Mouse (Mus musculus): ENCODE measurements around the gene Cabcoco1. TPM values are rescaled to one million over a fixed set of nuclear protein-coding genes. Genes with fewer than 3 reads are reported as not detected.

Cabcoco1 gene
- total RNA-seq, 2 experiments from 2014 or later = 5.2 to 6.7 TPM

DNA sequence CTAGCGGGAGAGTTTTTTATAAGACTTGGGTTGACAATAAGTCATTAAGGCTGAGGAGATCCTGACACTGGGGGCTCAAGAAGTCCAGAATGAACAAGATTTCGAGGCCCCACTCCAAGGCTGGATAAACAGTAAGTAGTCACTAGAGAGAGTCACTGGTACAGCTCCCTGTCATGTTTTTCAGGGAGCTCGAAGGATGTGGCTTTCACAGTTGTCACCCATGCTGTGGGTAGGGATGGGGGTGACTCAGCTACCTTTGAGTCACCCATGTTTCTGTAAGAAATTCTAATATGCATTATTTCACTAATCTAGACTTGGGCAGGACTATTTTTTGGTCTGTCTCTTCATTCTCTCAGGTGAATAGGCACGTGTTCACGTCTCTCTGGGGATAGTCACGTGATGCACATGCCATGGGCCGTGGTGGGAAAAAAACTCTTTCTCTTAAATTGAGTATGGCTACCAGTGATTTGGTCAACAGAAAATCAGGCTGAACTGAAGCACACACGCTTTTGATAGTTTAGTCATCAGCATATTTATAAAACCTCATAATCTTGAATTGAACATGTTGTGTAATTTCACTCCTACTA lies 29.2 kb downstream of the Cabcoco1 start:
- no peak for DNase-seq (ENCODE audit: low spot score in 2 of 2)

DNA sequence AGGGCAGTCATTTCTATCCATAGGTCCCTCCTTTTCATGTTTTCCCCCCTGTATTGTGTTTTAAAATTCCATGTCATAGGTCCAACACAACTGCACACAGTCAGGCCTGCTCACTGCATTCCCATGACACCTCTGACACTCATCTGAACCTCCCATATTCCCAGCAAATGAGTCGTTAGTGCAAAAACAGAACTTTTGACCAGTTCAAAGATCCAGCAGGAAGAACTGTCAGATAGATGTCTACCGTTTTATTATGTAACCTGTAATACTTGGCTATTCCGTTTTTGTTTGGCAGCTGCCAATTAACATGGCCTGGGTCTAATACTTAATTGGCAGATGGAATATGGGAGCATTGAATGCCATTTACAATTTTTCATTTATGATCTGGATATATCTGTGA lies 34.0 kb downstream of the Cabcoco1 start:
- no peak for DNase-seq (ENCODE audit: low spot score in 2 of 2)

DNA sequence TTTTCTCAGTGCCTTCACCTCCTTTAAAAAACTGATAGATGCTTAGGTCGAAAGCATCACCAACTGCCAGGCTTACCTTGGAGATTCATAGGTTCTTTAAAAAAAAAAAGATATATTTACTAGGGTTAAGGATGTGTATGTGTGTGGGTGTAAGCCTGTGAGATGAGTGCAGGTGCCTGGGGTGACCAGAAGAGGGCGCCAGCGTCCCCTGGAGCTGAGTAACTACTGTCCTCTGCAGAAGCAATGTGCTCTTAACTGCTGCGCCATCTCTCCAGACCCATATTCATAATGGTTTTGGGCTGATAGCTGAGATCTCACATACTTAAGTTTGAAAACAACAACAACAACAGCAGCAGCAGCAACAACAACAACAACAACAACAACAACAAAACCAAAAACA lies 35.5 kb downstream of the Cabcoco1 start:
- DNase-seq (ENCODE audit: low spot score in 2 of 2) = no peak

DNA sequence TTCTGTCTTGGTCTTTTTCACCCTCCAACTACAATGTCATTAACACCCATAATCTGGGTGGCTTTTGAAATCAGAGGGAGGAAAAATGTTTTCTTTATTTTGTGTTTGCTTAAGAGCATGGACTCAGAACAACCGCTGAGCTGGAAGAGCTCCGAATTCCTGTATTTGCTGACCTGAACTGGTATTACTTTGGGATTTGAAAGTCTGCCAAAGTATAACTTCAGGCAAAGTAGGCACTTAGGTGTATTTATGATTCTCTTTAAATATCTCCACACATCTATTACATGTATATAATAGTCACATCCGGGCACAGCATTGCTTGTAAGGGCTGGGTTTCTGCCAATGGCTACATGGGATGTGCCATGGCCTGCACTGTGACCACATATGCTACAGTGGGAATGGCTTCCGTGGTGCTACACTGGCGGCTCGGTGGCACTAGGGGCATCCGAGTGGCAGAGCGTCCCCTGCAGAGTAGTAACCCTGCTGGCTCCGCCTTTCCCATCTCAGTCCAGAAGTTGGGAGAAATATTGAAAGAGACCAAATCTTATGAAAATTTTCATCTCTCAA lies 37.0 kb downstream of the Cabcoco1 start:
- no peak for DNase-seq (ENCODE audit: low spot score in 2 of 2)

DNA sequence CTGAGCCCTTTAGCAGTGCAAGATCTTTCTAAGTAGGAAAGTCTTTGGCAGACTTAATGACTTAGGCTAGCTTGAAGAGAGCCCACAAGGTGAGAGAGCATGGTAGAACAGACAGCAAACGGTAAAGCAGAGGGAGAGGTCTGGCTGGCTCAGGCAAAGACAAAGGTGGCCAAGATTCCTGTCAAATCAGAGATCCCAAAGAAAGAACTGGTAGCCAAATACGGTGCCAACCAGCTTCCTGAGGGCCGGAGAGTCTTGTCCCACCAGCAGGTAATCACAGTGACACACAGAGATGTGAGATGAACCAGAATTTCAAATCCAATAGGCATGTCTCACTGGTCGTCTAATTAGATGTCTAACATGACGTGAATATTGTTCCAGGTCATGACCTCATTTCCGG lies 40.6 kb downstream of the Cabcoco1 start:
- no peak for DNase-seq (ENCODE audit: low spot score in 2 of 2)

DNA sequence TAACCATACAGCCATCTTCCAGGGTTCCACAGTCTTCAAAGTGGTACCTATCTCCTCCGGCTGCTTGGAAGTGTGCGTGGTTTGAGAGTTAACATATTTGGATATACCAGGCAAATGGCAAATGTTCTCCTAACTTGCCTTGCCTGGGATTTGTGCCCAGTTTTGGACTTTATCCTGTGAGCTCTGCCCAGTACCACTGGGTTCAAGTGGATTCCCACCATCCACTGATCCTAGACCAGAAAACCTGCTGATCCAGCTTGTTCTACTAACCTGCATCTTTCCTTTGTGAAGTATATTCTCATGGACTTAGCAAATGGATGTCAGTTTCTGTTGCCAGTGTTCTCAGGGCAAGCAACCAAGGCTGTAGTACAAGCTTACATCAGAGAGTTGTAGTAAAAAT lies 46.5 kb downstream of the Cabcoco1 start:
- DNase-seq (ENCODE audit: low spot score in 2 of 2) = no peak

DNA sequence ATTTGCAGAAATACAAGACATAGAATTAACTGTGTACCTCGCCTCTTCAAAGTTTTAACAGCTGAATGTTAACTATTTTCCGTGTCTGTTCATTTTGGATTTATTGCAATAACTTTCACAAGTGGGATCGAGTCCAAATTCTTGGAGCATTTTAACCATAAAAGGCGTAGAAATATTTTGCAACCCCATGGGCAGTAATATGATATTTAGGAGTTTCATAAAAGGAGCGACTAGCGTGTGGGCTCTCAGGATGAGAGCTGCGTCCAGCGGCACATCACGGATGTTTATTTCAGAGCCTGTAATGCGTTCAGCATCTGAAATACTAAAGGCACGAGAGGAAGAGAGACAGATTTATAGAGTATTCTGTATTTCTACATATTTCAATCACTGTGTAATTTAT lies 50.1 kb downstream of the Cabcoco1 start:
- DNase-seq (ENCODE audit: low spot score in 2 of 2) = no peak

DNA sequence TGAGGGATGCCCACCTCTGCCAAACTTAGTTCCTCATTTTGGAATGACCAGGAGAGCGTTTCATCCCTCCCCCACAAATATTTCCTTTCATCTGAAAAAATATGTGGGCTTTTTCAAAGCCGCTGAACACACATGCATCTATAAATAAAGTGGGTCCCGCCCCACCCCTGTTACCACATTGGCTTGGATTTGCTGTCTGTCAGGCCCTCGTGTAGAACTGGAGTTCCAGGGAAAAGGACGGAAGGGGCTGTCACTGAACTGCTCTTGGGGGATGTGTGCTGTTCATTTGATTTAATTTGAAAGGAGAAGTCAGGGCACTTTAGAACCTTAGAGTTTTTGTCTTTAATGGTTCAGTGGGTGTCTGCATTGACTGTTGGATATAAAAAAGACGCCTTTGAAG lies 50.9 kb downstream of the Cabcoco1 start:
- DNase-seq (ENCODE audit: low spot score in 2 of 2) = no peak

DNA sequence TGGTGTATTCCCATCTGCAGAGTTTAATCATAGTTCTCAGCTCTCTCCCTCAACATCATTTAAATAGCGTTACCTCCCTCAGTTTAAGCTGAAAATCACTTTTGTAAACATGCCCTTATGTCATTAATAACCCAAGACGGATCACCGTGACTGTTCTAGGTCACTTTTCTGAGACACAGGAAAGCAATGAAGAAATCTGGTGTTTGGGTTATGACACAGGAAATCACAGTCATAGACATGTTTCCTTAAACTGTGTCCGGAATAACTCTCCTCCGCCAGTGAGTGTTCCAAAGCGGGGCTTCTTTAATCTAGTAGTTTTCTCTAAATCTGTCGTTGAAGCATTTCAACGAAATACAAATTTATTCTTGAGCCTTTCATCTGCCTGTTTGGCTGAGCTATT lies 68.9 kb downstream of the Cabcoco1 start:
- DNase-seq (ENCODE audit: low spot score in 2 of 2) = no peak

DNA sequence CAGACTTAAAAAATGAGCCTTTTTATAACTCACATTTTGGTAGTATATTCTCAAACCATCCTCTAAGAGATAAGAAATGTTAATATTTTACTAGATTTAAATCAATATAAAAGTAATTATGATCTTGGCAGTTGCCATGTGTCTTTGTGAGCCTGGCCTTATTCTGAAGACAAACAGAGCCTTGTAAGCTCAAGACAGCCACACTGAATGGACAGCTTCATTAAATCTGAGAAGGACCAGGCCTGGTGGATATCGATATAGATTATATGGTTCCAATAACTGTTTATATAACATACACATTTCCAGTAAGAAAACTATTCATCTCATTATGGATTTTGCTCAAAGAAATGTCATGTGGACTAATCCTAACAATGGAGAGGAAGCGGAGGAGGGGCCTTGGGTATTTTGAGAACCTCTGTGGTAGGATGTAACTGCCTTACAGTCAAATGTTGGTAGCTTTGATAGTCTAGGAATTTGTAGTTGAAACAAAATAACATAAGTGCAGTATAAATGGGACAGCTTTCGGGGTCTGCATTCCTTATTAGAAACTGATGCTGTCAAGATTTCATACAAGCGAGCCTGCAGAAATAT lies 75.9 kb downstream of the Cabcoco1 start:
- DNase-seq (ENCODE audit: low spot score in 2 of 2) = no peak

DNA sequence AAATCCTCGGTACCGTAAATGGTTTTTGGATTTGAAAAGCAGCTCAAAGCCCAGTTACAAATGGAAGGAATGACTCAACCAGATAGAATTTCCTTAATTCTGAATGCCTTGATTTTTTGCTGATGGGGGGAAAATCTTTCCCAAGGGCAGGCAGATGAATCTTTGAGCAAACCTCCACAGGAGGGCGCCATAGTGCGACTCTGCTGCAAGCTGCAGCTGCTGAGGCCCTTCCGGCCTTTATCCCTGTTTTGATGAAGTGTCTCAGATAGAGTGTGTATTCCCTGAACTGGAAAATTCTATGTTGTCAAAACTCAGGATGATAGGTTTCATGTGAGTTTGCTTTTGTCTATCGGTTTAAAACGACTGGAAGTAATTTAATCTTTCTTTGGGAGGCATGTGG lies 76.8 kb downstream of the Cabcoco1 start:
- peak; percentile 64 to 69 for DNase-seq (ENCODE audit: low spot score in 2 of 2)

DNA sequence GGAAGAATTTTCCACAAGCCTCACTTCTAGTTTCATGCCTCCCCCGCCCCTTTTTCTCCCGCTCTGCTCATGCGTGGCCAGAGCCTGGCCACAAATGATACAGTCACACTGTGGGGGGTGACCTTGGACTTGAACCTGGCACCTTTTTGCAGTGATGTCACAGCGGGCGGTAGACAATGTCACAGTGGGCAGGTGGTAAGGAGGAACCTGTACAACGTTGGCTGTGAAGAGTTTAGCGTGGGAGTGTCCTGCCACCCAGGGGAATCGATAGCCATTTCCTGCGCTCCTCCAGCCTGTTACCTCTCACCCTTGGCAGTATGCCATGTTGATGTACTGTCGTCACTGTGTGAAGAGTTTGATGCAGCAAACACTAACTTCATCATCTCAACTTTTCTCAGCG lies 81.9 kb downstream of the Cabcoco1 start:
- no peak for DNase-seq (ENCODE audit: low spot score in 2 of 2)

DNA sequence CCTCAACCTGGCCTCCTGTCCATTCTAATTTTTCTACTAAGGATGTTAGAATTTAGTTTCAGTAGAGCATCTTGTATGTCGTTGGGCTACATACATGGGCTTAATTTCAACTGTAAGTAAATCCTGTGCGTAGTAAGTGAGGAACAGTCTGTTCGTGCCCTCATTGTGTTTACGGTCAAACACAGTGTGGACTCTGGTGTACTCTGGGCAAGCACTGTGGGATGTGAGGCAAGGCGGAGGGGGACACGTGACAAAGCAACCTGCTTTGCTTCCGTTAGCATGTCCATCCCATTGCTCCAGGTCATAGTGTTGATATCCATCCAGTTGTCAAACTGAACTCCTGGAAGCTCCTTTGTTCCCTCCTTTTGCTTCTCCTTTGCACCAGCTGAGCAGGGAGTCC lies 84.7 kb downstream of the Cabcoco1 start:
- no peak for DNase-seq (ENCODE audit: low spot score in 2 of 2)

DNA sequence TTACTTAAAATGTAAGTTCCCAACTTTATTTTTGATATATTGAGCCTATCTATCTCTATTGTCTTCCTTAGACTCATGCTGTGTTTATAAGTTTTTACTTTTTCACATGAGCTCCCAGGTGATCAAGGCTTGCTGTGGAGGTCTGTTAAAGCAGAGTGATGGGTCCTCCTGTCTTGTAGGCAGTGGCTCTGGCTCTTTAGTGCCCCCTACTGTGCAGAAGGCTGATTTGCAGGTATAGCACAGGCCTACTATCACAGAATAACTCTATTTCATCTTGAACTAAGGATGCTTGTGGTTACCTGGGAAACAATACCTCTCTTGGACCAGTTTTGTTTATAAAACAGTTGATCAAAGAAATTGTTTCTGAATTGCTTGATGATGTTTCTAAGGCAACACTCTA lies 87.2 kb downstream of the Cabcoco1 start:
- DNase-seq (ENCODE audit: low spot score in 2 of 2) = no peak

DNA sequence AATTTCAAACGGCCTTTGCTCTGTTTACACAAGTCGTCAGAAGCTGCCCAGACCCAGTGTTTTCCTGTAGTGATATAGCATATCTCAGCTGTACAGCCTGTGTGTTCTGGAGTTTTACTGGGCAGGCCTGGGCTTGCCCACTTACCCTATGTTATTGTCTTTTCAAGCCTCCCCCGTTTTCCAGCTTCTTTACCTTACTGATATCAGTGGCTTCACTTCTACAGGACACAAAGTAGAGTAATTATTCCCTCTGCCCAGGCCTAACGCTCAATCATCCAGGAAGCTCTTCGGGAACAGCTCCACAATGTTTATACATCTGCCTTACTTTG lies 94.9 kb downstream of the Cabcoco1 start:
- DNase-seq (ENCODE audit: low spot score in 2 of 2) = no peak

DNA sequence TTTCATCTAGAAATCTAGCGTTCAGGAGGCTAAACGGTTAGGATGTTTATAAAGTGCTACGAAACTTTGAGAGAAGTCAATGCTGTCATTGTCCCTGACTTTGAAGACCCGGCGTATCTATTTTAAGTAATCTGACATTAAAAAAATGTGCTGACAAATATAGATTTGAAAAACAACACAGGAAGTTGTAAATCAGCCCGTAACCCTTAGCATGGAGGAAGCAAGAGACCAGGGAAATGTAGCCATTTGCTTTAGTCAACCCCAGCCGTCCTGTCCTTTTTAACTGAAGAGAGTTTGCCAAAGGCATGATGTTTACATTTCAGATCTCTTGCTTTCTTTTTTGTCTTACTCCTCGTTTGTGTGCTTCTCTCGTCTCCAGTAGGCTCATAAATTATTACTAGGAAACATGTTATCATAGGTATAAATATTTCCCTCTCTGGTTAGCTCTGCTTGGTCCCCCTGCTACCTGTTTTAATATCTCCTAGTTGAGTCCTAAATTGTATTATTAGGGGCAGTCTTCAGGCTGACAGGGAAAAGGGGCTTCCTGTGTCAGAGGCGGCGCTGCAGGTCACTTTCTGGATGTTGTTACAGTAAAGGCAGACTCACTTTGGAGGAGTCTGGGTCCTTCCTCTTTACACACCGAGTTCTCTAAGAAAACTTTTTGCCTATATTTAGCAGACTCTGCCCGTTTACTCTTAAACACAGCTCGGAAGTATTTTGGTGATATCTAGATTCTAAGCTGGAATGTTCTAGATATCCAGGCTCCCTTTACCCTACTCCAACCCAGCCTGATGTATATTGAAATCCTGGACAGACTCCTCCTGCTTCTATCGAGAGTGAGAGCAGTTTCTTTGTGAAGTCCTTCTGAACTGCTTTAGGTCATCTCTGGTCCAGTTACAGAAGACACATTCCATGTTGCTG lies 95.6 kb downstream of the Cabcoco1 start:
- DNase-seq (ENCODE audit: low spot score in 2 of 2) = no peak

DNA sequence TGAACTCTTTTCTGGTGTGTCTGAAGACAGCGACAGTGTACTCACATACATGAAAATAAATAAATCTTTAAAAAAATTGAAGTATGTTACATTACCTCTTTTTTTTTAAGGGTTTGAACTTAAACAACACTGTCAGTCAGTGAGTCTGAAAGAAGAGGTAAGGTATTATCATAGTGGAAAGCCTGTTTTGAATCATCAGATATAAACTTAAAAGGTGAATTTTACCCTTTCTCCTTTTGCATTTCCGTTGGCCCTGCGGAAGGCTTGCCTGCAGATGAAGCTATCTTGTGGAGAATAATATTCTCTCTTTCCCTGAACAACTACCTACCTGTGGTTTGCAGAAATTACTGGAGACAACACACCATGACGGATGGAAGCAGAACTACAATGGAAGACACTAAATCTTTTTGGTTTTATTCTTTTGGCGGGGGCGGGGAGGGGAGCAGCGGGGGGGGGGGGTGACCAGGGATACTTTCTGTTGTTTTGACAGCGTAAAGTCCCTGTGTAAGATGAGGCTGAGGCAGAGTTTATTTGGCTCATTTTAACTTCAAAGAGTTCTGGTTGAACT lies 96.4 kb downstream of the Cabcoco1 start:
- no peak for DNase-seq (ENCODE audit: low spot score in 2 of 2)

DNA sequence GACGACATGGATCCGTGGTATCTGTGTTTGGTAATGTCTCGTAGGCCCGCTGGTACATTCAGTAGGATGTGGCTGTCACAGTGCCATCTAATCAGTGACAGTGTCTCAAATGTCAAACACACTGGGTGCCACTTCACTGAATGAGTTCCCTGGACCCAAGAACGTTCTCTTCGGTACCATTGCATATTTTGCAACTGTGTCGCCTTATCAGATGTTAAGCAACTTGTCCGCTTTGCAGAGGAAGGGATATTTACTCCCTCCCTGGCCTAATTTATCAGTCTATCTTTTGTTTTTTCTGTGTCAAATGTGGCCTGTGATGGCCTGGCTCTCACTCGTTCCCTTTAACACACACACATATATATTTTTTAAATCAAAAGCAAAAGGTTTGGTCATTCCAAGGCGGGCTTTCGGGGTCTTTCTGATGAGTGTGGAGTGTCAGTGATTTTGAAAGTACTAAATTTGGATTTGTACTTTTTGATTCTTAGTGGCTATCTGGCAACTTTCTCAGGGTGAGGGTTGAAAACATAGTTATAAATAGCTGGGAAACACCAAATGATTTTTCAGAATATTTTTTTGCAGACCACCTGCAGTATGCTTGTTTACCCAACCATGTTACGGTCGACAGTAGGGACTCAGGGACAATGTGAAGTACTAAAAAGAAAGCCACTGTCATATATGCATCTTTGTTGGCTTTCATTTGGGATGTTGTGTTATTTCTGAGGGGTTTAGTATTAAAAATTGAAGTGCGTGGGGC lies 97.2 kb downstream of the Cabcoco1 start:
- no peak for DNase-seq (ENCODE audit: low spot score in 2 of 2)

DNA sequence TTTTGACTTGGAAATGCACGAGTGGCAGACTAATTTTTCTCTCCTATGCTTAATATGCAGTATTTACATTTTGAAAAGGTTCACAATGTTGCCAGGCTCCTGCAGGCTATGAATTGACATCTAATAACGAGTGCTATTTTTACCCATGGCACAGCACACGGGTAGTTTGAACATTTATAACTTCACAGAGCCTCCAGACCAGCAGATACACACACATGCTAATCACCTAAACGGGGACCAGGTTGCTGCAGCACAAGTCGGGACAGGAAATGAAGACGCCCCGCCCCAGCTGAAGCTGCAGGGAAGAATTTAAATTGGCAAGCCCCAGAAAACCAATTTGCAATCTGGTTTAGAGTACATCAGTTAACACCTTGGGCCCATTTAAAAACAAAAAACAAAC lies 98.6 kb downstream of the Cabcoco1 start:
- DNase-seq (ENCODE audit: low spot score in 2 of 2) = no peak

DNA sequence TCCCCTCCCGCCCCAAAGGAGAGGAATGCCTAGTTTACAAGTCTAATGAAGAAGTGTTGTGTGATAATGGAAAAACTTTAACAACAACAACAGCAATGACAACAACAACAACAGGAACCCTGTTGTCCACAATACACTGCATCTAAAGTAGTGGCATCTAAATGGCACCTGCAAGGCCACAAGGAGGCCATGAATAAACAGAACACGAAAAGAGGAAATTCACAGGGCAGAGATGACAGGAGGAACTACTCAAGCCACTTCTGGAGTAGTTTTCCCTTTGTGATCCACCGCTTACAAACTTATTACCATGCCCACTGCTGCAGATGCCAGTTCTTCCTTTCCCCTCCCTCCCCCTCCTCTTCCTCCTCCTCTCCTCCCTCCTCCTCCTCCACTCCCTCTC lies 99.0 kb downstream of the Cabcoco1 start:
- no peak for DNase-seq (ENCODE audit: low spot score in 2 of 2)

All from adrenal gland, postnatal 4 days (tissue).